Mouse (Mus musculus) CH12.LX (cell line): ENCODE measurements around the gene Cabcoco1. TPM values are rescaled to one million over a fixed set of nuclear protein-coding genes. Genes with fewer than 3 reads are reported as not detected.

Experiments used
- DNase-seq: peaks from one replicate; pipeline ENCODE4 v3.0.0-alpha.2; 2013; ENCODE audit errors: extremely low read depth
- H3K27ac ChIP-seq: 2 replicates; pipeline ENCODE4 v1.5.1; 2012; ENCODE audit warnings: low read depth, mild to moderate bottlenecking, control low read depth, moderate library complexity; ENCODE audit not compliant: insufficient read depth
- H3K27me3 ChIP-seq: replicated peaks from 2 replicates; pipeline ENCODE3; 2012; ENCODE audit warnings: inconsistent platforms
- H3K36me3 ChIP-seq, 2 experiments: replicated peaks in 1 of 2; 2 replicates each; pipeline versions ENCODE3 to v1.6.1; 2012; ENCODE audit warnings: inconsistent platforms in 1 of 2, low read length in 1 of 2, mild to moderate bottlenecking in 1 of 2, mixed read lengths in 1 of 2, moderate library complexity in 1 of 2; ENCODE audit not compliant: control insufficient read depth in 1 of 2, insufficient read depth in 1 of 2
- H3K4me1 ChIP-seq, 2 experiments: 2 replicates each; pipeline ENCODE4 v1.6.1; 2012; ENCODE audit warnings: inconsistent platforms in 1 of 2, moderate library complexity in 1 of 2; ENCODE audit not compliant: insufficient read depth in 2 of 2, control insufficient read depth in 1 of 2
- H3K4me2 ChIP-seq: 2 replicates; pipeline ENCODE4 v1.6.1; 2012; ENCODE audit warnings: low read depth, mild to moderate bottlenecking, control low read depth; ENCODE audit not compliant: poor library complexity, insufficient read depth, severe bottlenecking
- H3K4me3 ChIP-seq, 3 experiments: fragments of 150-350 bp in 1 of 3; sonication (generic) in 1 of 3; replicated peaks in 1 of 3; 2 replicates each; pipeline versions ENCODE3 to v1.5.1; 2011 to 2012; ENCODE audit warnings: low read depth in 2 of 3, low read length in 2 of 3, mild to moderate bottlenecking in 2 of 3, moderate library complexity in 2 of 3, control low read depth in 1 of 3, improper control_type of control experiment in 1 of 3, inconsistent platforms in 1 of 3, mixed read lengths in 1 of 3; ENCODE audit not compliant: poor library complexity in 1 of 3
- H3K79me2 ChIP-seq: replicated peaks from 2 replicates; pipeline ENCODE4 v1.6.1; 2012; ENCODE audit warnings: mild to moderate bottlenecking, moderate library complexity; ENCODE audit not compliant: control insufficient read depth, poor library complexity, insufficient read depth, severe bottlenecking; ENCODE audit errors: extremely low read depth
- H3K9ac ChIP-seq: 2 replicates; pipeline ENCODE4 v1.6.1; 2012; ENCODE audit warnings: low read depth, mild to moderate bottlenecking, control low read depth, moderate library complexity; ENCODE audit not compliant: insufficient read depth
- H3K9me3 ChIP-seq: replicated peaks from 2 replicates; pipeline ENCODE3; 2012; ENCODE audit warnings: low read length, inconsistent platforms, mixed read lengths
- CTCF ChIP-seq, 2 experiments: IDR thresholded peaks in 1 of 2; conservative IDR thresholded peaks in 1 of 2; 2 replicates each; pipeline ENCODE4 v1.5.1; 2011 to 2012; ENCODE audit warnings: low read depth in 2 of 2, low read length in 2 of 2, improper control_type of control experiment in 1 of 2, inconsistent platforms in 1 of 2, mild to moderate bottlenecking in 1 of 2, moderate library complexity in 1 of 2
- E2F4 ChIP-seq: IDR thresholded peaks from 2 replicates; pipeline ENCODE4 v1.6.1; 2011; ENCODE audit warnings: low read depth, low read length, improper control_type of control experiment; ENCODE audit not compliant: insufficient replicate concordance
- ELF1 ChIP-seq: IDR thresholded peaks from 2 replicates; pipeline ENCODE4 v1.6.1; 2014; ENCODE audit warnings: low read depth, mild to moderate bottlenecking, inconsistent platforms, low read length, improper control_type of control experiment
- EP300 ChIP-seq: IDR thresholded peaks from 2 replicates; pipeline ENCODE4 v1.6.1; 2011; ENCODE audit warnings: low read length, improper control_type of control experiment
- GABPA ChIP-seq: IDR thresholded peaks from 2 replicates; pipeline ENCODE4 v1.6.1; 2012; ENCODE audit warnings: low read depth, low read length, improper control_type of control experiment, inconsistent platforms; ENCODE audit not compliant: insufficient replicate concordance
- IRF4 ChIP-seq: IDR thresholded peaks from 2 replicates; pipeline ENCODE4 v1.6.1; 2014; ENCODE audit warnings: low read depth, mild to moderate bottlenecking, inconsistent platforms, low read length, improper control_type of control experiment
- JUN ChIP-seq: IDR thresholded peaks from 2 replicates; pipeline ENCODE4 v1.6.1; 2011; ENCODE audit warnings: low read depth, mild to moderate bottlenecking, low read length, improper control_type of control experiment, moderate library complexity; ENCODE audit not compliant: insufficient read depth
- MAX ChIP-seq: IDR thresholded peaks from 2 replicates; pipeline ENCODE4 v1.6.1; 2011; ENCODE audit warnings: low read length, improper control_type of control experiment
- MAZ ChIP-seq: IDR thresholded peaks from 2 replicates; pipeline ENCODE4 v1.6.1; 2012; ENCODE audit warnings: low read depth, mild to moderate bottlenecking, inconsistent platforms, low read length, improper control_type of control experiment, moderate library complexity
- MEF2A ChIP-seq: IDR thresholded peaks from 2 replicates; pipeline ENCODE4 v1.6.1; 2014; ENCODE audit warnings: low read depth, mild to moderate bottlenecking, inconsistent platforms, low read length, improper control_type of control experiment, borderline replicate concordance
- PAX5 ChIP-seq: IDR thresholded peaks from 2 replicates; pipeline ENCODE4 v1.6.1; 2012; ENCODE audit warnings: low read length, inconsistent platforms, mixed read lengths
- POLR2A ChIP-seq: IDR thresholded peaks from 2 replicates; pipeline ENCODE4 v1.6.1; 2011; ENCODE audit warnings: low read depth, mild to moderate bottlenecking, improper control_type of control experiment, low read length
- RAD21 ChIP-seq: IDR thresholded peaks from 2 replicates; pipeline ENCODE4 v1.6.1; 2011; ENCODE audit warnings: low read depth, mild to moderate bottlenecking, low read length, improper control_type of control experiment, moderate library complexity
- SIN3A ChIP-seq: IDR thresholded peaks from 2 replicates; pipeline ENCODE4 v1.6.1; 2012; ENCODE audit warnings: low read length, improper control_type of control experiment, inconsistent platforms
- SMC3 ChIP-seq: IDR thresholded peaks from 2 replicates; pipeline ENCODE4 v1.6.1; 2011; ENCODE audit warnings: low read depth, low read length, improper control_type of control experiment
- TCF12 ChIP-seq: IDR thresholded peaks from 2 replicates; pipeline ENCODE4 v1.6.1; 2014; ENCODE audit warnings: low read depth, mild to moderate bottlenecking, inconsistent platforms, low read length, improper control_type of control experiment
- USF1 ChIP-seq: IDR thresholded peaks from 2 replicates; pipeline ENCODE4 v1.6.1; 2014; ENCODE audit warnings: low read depth, mild to moderate bottlenecking, inconsistent platforms, low read length, improper control_type of control experiment
- ZC3H11A ChIP-seq: IDR thresholded peaks from 2 replicates; pipeline ENCODE4 v1.6.1; 2012; ENCODE audit warnings: low read depth, mild to moderate bottlenecking, inconsistent platforms, low read length, improper control_type of control experiment
- ZKSCAN1 ChIP-seq: IDR thresholded peaks from 2 replicates; pipeline ENCODE4 v1.6.1; 2012; ENCODE audit warnings: low read depth, inconsistent platforms, low read length, improper control_type of control experiment, borderline replicate concordance
- ZMIZ1 ChIP-seq: IDR thresholded peaks from 2 replicates; pipeline ENCODE4 v1.6.1; 2012; ENCODE audit warnings: low read depth, mild to moderate bottlenecking, inconsistent platforms, low read length, improper control_type of control experiment
- dilution Hi-C: fragments of 300-500 bp; cut with MboI; formaldehyde crosslinking; loops from 2 replicates; pipeline ENCODE4 v1.14.3; 2020; ENCODE audit warnings: low sequenced_read_pairs; ENCODE audit not compliant: extremely low pct_unique_long_range_greater_than_20kb, extremely low pct_ligation_motif_present
- in situ Hi-C: fragments of 300-500 bp; cut with MboI; formaldehyde crosslinking; loops from 3 replicates; pipeline ENCODE4 v1.14.3; 2019; ENCODE audit warnings: low sequenced_read_pairs, low pct_ligation_motif_present, low pct_unique_long_range_greater_than_20kb, mixed read lengths
- polyA plus RNA-seq: library from polyadenylated mRNA; unstranded; fragments of >175 nt; gene quantifications from 2 replicates; pipeline ENCODE4 v1.2.1, GENCODE M21; 2012; ENCODE audit warnings: low read depth; ENCODE audit not compliant: insufficient read length
- total RNA-seq, 2 experiments: library from RNA; depleted of rRNA; stranded (reverse); fragments of 300-350 nt in 1 of 2; fragments of >200 nt in 1 of 2; gene quantifications; 2 replicates each; pipeline ENCODE4 v1.2.3; 2012 to 2014

Cabcoco1 gene
- total and polyA plus RNA-seq, 3 experiments = 0.72 to 2.4 (median 0.90) TPM

DNA sequence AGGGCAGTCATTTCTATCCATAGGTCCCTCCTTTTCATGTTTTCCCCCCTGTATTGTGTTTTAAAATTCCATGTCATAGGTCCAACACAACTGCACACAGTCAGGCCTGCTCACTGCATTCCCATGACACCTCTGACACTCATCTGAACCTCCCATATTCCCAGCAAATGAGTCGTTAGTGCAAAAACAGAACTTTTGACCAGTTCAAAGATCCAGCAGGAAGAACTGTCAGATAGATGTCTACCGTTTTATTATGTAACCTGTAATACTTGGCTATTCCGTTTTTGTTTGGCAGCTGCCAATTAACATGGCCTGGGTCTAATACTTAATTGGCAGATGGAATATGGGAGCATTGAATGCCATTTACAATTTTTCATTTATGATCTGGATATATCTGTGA lies 34.0 kb downstream of the Cabcoco1 start:
- Histone ChIP-seq H3K4me3 (no peak overlapping the region), H3K36me3 (no peaks in the 10 kb centered on the region), H3K9ac (no peak overlapping the region), H3K27me3 (no peaks in the 10 kb centered on the region), H3K27ac (no peak overlapping the region), H3K79me2 (no peaks in the 10 kb centered on the region), H3K4me1 (peaks cover 5 to 10% of the 10 kb centered on the region in 2 experiments; a peak in 2 of 4 replicates), H3K9me3 (peaks cover 3% of the 10 kb centered on the region), H3K4me2 (no peak overlapping the region)
- dilution Hi-C loops = no loop called here
- DNase-seq = no peak
- in situ Hi-C loops = no loop called here
- no peak for TF ChIP-seq MEF2A
- TF ChIP-seq TCF12 = no peak
- no peak for TF ChIP-seq E2F4

DNA sequence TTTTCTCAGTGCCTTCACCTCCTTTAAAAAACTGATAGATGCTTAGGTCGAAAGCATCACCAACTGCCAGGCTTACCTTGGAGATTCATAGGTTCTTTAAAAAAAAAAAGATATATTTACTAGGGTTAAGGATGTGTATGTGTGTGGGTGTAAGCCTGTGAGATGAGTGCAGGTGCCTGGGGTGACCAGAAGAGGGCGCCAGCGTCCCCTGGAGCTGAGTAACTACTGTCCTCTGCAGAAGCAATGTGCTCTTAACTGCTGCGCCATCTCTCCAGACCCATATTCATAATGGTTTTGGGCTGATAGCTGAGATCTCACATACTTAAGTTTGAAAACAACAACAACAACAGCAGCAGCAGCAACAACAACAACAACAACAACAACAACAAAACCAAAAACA lies 35.5 kb downstream of the Cabcoco1 start:
- dilution Hi-C loops = no loop called here

DNA sequence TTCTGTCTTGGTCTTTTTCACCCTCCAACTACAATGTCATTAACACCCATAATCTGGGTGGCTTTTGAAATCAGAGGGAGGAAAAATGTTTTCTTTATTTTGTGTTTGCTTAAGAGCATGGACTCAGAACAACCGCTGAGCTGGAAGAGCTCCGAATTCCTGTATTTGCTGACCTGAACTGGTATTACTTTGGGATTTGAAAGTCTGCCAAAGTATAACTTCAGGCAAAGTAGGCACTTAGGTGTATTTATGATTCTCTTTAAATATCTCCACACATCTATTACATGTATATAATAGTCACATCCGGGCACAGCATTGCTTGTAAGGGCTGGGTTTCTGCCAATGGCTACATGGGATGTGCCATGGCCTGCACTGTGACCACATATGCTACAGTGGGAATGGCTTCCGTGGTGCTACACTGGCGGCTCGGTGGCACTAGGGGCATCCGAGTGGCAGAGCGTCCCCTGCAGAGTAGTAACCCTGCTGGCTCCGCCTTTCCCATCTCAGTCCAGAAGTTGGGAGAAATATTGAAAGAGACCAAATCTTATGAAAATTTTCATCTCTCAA lies 37.0 kb downstream of the Cabcoco1 start:
- TF ChIP-seq ZKSCAN1 (no peak), E2F4 (no peak), ZMIZ1 (no peak), ELF1 (no peak), JUN (no peak), CTCF (conservative IDR thresholded peaks at IDR 0.05 in 1 of 2, IDR thresholded peaks at IDR 0.05 in 1 of 2; ENCODE audit: low read depth in 2 of 2, low read length in 2 of 2) (no peak), ZC3H11A (no peak), USF1 (no peak), RAD21 (no peak), TCF12 (no peak), EP300 (no peak), POLR2A (no peak), IRF4 (no peak), MEF2A (no peak), PAX5 (no peak), GABPA (no peak), SIN3A (no peak), MAZ (no peak)
- in situ Hi-C loops = no loop called here

More for the DNA sequence above, 35.5 kb downstream of the Cabcoco1 start:
- peaks cover 3% of the 10 kb centered on the region for H3K9me3 ChIP-seq
- H3K4me3 ChIP-seq = no peak overlapping the region
- H3K79me2 ChIP-seq = no peaks in the 10 kb centered on the region
- peak; percentile 8 for DNase-seq
- in situ Hi-C loops = no loop called here
- TF ChIP-seq MAX (no peak), ELF1 (no peak), SMC3 (peak; percentile 32), RAD21 (peak; percentile 16), CTCF (conservative IDR thresholded peaks at IDR 0.05 in 1 of 2, IDR thresholded peaks at IDR 0.05 in 1 of 2; ENCODE audit: low read depth in 2 of 2, low read length in 2 of 2) (peak; percentile 33 to 40; a peak in 1 of 4 replicates)
- peaks cover 5 to 10% of the 10 kb centered on the region in 2 experiments; a peak in 2 of 4 replicates for H3K4me1 ChIP-seq
- H3K4me2 ChIP-seq = no peak overlapping the region
- H3K36me3 ChIP-seq = no peaks in the 10 kb centered on the region
- H3K9ac ChIP-seq = no peak overlapping the region
- H3K27ac ChIP-seq = no peak overlapping the region
- H3K27me3 ChIP-seq = no peaks in the 10 kb centered on the region

More for the DNA sequence above, 37.0 kb downstream of the Cabcoco1 start:
- no peak overlapping the region for H3K9ac ChIP-seq
- peaks cover 3% of the 10 kb centered on the region for H3K9me3 ChIP-seq
- no peak overlapping the region for H3K4me2 ChIP-seq
- dilution Hi-C loops = no loop called here
- no peak overlapping the region for H3K4me3 ChIP-seq
- H3K27me3 ChIP-seq = no peaks in the 10 kb centered on the region
- no peak for DNase-seq
- H3K79me2 ChIP-seq = no peaks in the 10 kb centered on the region
- H3K4me1 ChIP-seq = no peaks in the 10 kb centered on the region
- no peaks in the 10 kb centered on the region for H3K36me3 ChIP-seq
- no peak overlapping the region for H3K27ac ChIP-seq
